In genomic region chr10:79672088-79672455, GRCm38 (mm10) we compare ENCODE assay signal across 19 mouse cellular contexts. TPM values are rescaled to one million over a fixed set of nuclear protein-coding genes. Genes with fewer than 3 reads are reported as not detected.
DNase-seq lines count a peak whose midpoint lies in the region; ATAC-seq lines count a peak whose summit lies in the region.
"Had no signal": no experiment of that assay in that cellular context is flagged by ENCODE, and none has a peak within 500 bp of the region (broad histone marks: within the 10 kb centered on the region; RNA-seq: fewer than 3 reads in every experiment).

No protein-coding gene starts in this region.

- peaks cover 25% of the 10 kb centered on the region for H3K4me1 ChIP-seq in kidney, embryonic 14.5 days (ENCODE audit: control insufficient read depth, insufficient read depth, low read length)
- H3K4me1 ChIP-seq in midbrain, embryonic 10.5 days: peaks cover 30% of the 10 kb centered on the region
- H3K4me1 ChIP-seq in midbrain, embryonic 11.5 days (ENCODE audit: control insufficient read depth, insufficient read depth, low read length): peaks cover 17% of the 10 kb centered on the region

- peak; percentile 42 for DNase-seq in cerebellum, adult 9-10 months
- no peak for DNase-seq in kidney, adult 11 months
- no peak for DNase-seq in midbrain, embryonic 10.5 days (ENCODE audit: low spot score)
- no peak for DNase-seq in midbrain, embryonic 11.5 days (ENCODE audit: low spot score, missing footprints)
- peak; percentile 32 for DNase-seq in retina, embryonic 14.5 days (ENCODE audit: low spot score)
- no peak for DNase-seq in heart, adult 18-20 months
- DNase-seq: adrenal gland, adult 8-10 months; B cell, adult 2 months; gastrocnemius, adult 2 months; heart, postnatal 36 days; right cerebral cortex, postnatal 4 days; thymus, postnatal 14 days had no signal

- no peak overlapping the region for H3K4me3 ChIP-seq in kidney, embryonic 14.5 days (ENCODE audit: low read length)
- H3K4me3 ChIP-seq in midbrain, embryonic 10.5 days: no peak overlapping the region; the same call in 1 of the 2 replicates
- H3K4me3 ChIP-seq in midbrain, embryonic 11.5 days (ENCODE audit: low read depth, low read length): no peak overlapping the region
- H3K4me3 ChIP-seq: gastrocnemius, adult 2 months; left cerebral cortex, adult 2 months; limb, embryonic 15.5 days; stomach, embryonic 15.5 days had no signal

- 41% methylated on average over 3 of the region's 3 CpGs for WGBS in kidney, embryonic 14.5 days
- WGBS in midbrain, embryonic 10.5 days: 68% methylated on average over 3 of the region's 3 CpGs
- 66% methylated on average over 3 of the region's 3 CpGs for WGBS in midbrain, embryonic 11.5 days

- peaks cover 15% of the 10 kb centered on the region; the same call in 1 of the 2 replicates for H3K36me3 ChIP-seq in kidney, embryonic 14.5 days (ENCODE audit: control insufficient read depth, insufficient read depth, low read length)
- peaks cover 46% of the 10 kb centered on the region for H3K36me3 ChIP-seq in midbrain, embryonic 10.5 days
- H3K36me3 ChIP-seq in midbrain, embryonic 11.5 days (ENCODE audit: control insufficient read depth, insufficient read depth, low read length): no peaks in the 10 kb centered on the region

- H3K27me3 ChIP-seq in kidney, embryonic 14.5 days (ENCODE audit: control insufficient read depth, insufficient read depth, low read length): no peaks in the 10 kb centered on the region
- peaks cover 8% of the 10 kb centered on the region; the same call in 1 of the 2 replicates for H3K27me3 ChIP-seq in midbrain, embryonic 10.5 days (ENCODE audit: low read depth, poor library complexity, severe bottlenecking)
- H3K27me3 ChIP-seq in midbrain, embryonic 11.5 days (ENCODE audit: control insufficient read depth, insufficient read depth, low read length): no peaks in the 10 kb centered on the region
- H3K27me3 ChIP-seq: limb, embryonic 15.5 days; stomach, embryonic 15.5 days had no signal

- no peak overlapping the region for H3K9ac ChIP-seq in kidney, embryonic 14.5 days (ENCODE audit: low read depth, low read length)
- no peak overlapping the region for H3K9ac ChIP-seq in midbrain, embryonic 11.5 days (ENCODE audit: low read length)
- H3K9ac ChIP-seq: limb, embryonic 15.5 days; stomach, embryonic 15.5 days had no signal

- ATAC-seq in cerebellum, adult (ENCODE audit: insufficient number of reproducible peaks, low FRiP score, low TSS enrichment): no peak
- no peak for ATAC-seq in kidney, embryonic 14.5 days (ENCODE audit: low FRiP score, low TSS enrichment)
- ATAC-seq in midbrain, embryonic 11.5 days (ENCODE audit: low FRiP score): no peak

- H3K27ac ChIP-seq in kidney, embryonic 14.5 days (ENCODE audit: low read depth, low read length): peak overlapping the region; percentile 68; the same call in 1 of the 2 replicates
- peak overlapping the region; percentile 98; the same call in 1 of the 2 replicates for H3K27ac ChIP-seq in midbrain, embryonic 10.5 days (replicated peaks)
- H3K27ac ChIP-seq in midbrain, embryonic 11.5 days (ENCODE audit: low read depth, low read length): no peak overlapping the region
- H3K27ac ChIP-seq: gastrocnemius, adult 2 months; left cerebral cortex, adult 2 months; limb, embryonic 15.5 days; stomach, embryonic 15.5 days had no signal

- H3K4me2 ChIP-seq in kidney, embryonic 14.5 days (replicated peaks; ENCODE audit: low read depth, low read length): peak overlapping the region; percentile 15
- no peak overlapping the region for H3K4me2 ChIP-seq in midbrain, embryonic 11.5 days
- H3K4me2 ChIP-seq: limb, embryonic 15.5 days; stomach, embryonic 15.5 days had no signal

- no peaks in the 10 kb centered on the region for H3K9me3 ChIP-seq in kidney, embryonic 14.5 days (ENCODE audit: control insufficient read depth, low read length)
- H3K9me3 ChIP-seq in midbrain, embryonic 10.5 days (replicated peaks): no peaks in the 10 kb centered on the region
- no peaks in the 10 kb centered on the region for H3K9me3 ChIP-seq in midbrain, embryonic 11.5 days (ENCODE audit: control insufficient read depth, low read length)
- H3K9me3 ChIP-seq: limb, embryonic 15.5 days; stomach, embryonic 15.5 days had no signal

RNA-seq across cellular contexts. Expression of gene Tpgs1, which starts 2.9 kb away (rescaled TPM):
- 85.7 and 90.9 TPM in 2 replicates for polyA plus RNA-seq in kidney, embryonic 14.5 days (2014; fragmentation: Nextera tagmentation; extraction: Ambion mirVana)
- polyA plus RNA-seq in midbrain, embryonic 10.5 days (2016; fragmentation: Nextera tagmentation; extraction: Ambion mirVana): 68.3 and 74.9 TPM in 2 replicates
- polyA plus RNA-seq in midbrain, embryonic 11.5 days (2014; fragmentation: Nextera tagmentation; extraction: Ambion mirVana): 65.5 and 69.6 TPM in 2 replicates
- 10 to 100 TPM; 15.5 to 18.0 TPM for total RNA-seq in heart, adult 18-20 months (2021)

RNA-seq across cellular contexts. Expression of gene Madcam1, which starts 7.7 kb away (rescaled TPM):
- polyA plus RNA-seq in kidney, embryonic 14.5 days (2014; fragmentation: Nextera tagmentation; extraction: Ambion mirVana): 2.6 and 3.6 TPM in 2 replicates
- 0.89 and 1.1 TPM in 2 replicates for polyA plus RNA-seq in midbrain, embryonic 10.5 days (2016; fragmentation: Nextera tagmentation; extraction: Ambion mirVana)
- 1.2 and 1.4 TPM in 2 replicates for polyA plus RNA-seq in midbrain, embryonic 11.5 days (2014; fragmentation: Nextera tagmentation; extraction: Ambion mirVana)
- total RNA-seq in heart, adult 18-20 months (2021): under 1 TPM in 1 of 2 experiments, not detected in 1; 0.21 TPM
- total RNA-seq: adrenal gland, adult 8-10 months; gastrocnemius, adult 2 months; heart, adult 8-10 months; heart, postnatal 36 days; left cerebral cortex, adult 2 months; megakaryocyte, adult 5-6 weeks had no signal

RNA-seq across cellular contexts. Expression of gene Cdc34, which starts 9.9 kb away (rescaled TPM):
- 105 and 108 TPM in 2 replicates for polyA plus RNA-seq in kidney, embryonic 14.5 days (2014; fragmentation: Nextera tagmentation; extraction: Ambion mirVana)
- polyA plus RNA-seq in midbrain, embryonic 10.5 days (2016; fragmentation: Nextera tagmentation; extraction: Ambion mirVana): 223 and 270 TPM in 2 replicates
- polyA plus RNA-seq in midbrain, embryonic 11.5 days (2014; fragmentation: Nextera tagmentation; extraction: Ambion mirVana): 149 and 178 TPM in 2 replicates
- 100 to 1,000 TPM; 213 to 227 TPM for total RNA-seq in heart, adult 18-20 months (2021)

RNA-seq across cellular contexts. Expression of gene Gzmm, which starts 16.7 kb away (rescaled TPM):
- 0.54 and 0.61 TPM in 2 replicates for polyA plus RNA-seq in kidney, embryonic 14.5 days (2014; fragmentation: Nextera tagmentation; extraction: Ambion mirVana)
- 0.98 and 1.0 TPM in 2 replicates for polyA plus RNA-seq in midbrain, embryonic 10.5 days (2016; fragmentation: Nextera tagmentation; extraction: Ambion mirVana)
- 0.27 and 0.58 TPM in 2 replicates for polyA plus RNA-seq in midbrain, embryonic 11.5 days (2014; fragmentation: Nextera tagmentation; extraction: Ambion mirVana)
- total RNA-seq in heart, adult 18-20 months (2021): 1 to 10 TPM; 7.2 to 7.9 TPM

RNA-seq across cellular contexts. Expression of gene Odf3l2, which starts 26.5 kb away (rescaled TPM):
- not detected in 2 replicates for polyA plus RNA-seq in kidney, embryonic 14.5 days (2014; fragmentation: Nextera tagmentation; extraction: Ambion mirVana)
- not detected in 2 replicates for polyA plus RNA-seq in midbrain, embryonic 10.5 days (2016; fragmentation: Nextera tagmentation; extraction: Ambion mirVana)
- not detected in 2 replicates for polyA plus RNA-seq in midbrain, embryonic 11.5 days (2014; fragmentation: Nextera tagmentation; extraction: Ambion mirVana)
- total RNA-seq in heart, adult 18-20 months (2021): not detected
- total RNA-seq: adrenal gland, adult 8-10 months; heart, adult 8-10 months; heart, postnatal 36 days; megakaryocyte, adult 5-6 weeks had no signal
- polyA plus RNA-seq: stomach, embryonic 15.5 days had no signal

Comparison
In these comparisons a context has a peak if more than half of its experiments do, and no peak if none do; other contexts are left out.
1. DNase-seq: peak in cerebellum, adult 9-10 months (single experiment) and retina, embryonic 14.5 days (single experiment); none in kidney, adult 11 months (single experiment), midbrain, embryonic 10.5 days (single experiment), midbrain, embryonic 11.5 days (single experiment) and heart, adult 18-20 months (0 of 2).